Mouse (Mus musculus) hindbrain, embryonic 14.5 days (tissue): ENCODE measurements around the gene Sync. TPM values are rescaled to one million over a fixed set of nuclear protein-coding genes. Genes with fewer than 3 reads are reported as not detected.

Source experiments
- microRNA-seq: library from miRNA; unstranded; fragments of <30 nt; microRNA quantifications from one replicate; pipeline ENCODE4, GENCODE M21; 2016
- polyA plus RNA-seq: library from polyadenylated mRNA; unstranded; fragments of >200 nt; fragmentation: Nextera tagmentation; extraction: Ambion mirVana; gene quantifications from 2 replicates; pipeline ENCODE4 v1.2.1, GENCODE M21; 2014

Gene Sync
- polyA plus RNA-seq, 1 experiment from 2014 or later, result 1.2 TPM

Small RNA genes lying within 50 kb of the gene (microRNA-seq; reads per million reads assigned to microRNA genes)
- not detected for gene Gm22994

Other genes with a start within 250 kb of the Sync start
- 35.5 and 41.1 TPM in 2 replicates for gene Rnf19b, start 229.3 kb upstream of the Sync start, polyA plus RNA-seq
- gene Tmem54, start 182.1 kb upstream of the Sync start, polyA plus RNA-seq, result 0.33 TPM in 1 of 2 replicates, not detected in the other
- 56.2 and 68.7 TPM in 2 replicates for gene Hpca, start 165.6 kb upstream of the Sync start, polyA plus RNA-seq
- gene Fndc5, start 150.6 kb upstream of the Sync start, polyA plus RNA-seq, result 14.5 and 15.4 TPM in 2 replicates
- 17.3 and 19.3 TPM in 2 replicates for gene S100pbp, start 97.9 kb upstream of the Sync start, polyA plus RNA-seq
- 111 and 118 TPM in 2 replicates for gene Yars, start 97.9 kb upstream of the Sync start, polyA plus RNA-seq
- gene C77080, start 26.2 kb upstream of the Sync start, polyA plus RNA-seq, result 5.8 and 7.0 TPM in 2 replicates
- gene Rbbp4, start 47.8 kb downstream of the Sync start, polyA plus RNA-seq, result 251 and 261 TPM in 2 replicates
- 17.7 and 23.7 TPM in 2 replicates for gene Zbtb8os, start 48.1 kb downstream of the Sync start, polyA plus RNA-seq
- gene Zbtb8a, start 90.5 kb downstream of the Sync start, polyA plus RNA-seq, result 11.4 and 14.6 TPM in 2 replicates
- gene Zbtb8b, start 153.2 kb downstream of the Sync start, polyA plus RNA-seq, result 15.0 and 17.6 TPM in 2 replicates
- gene Bsdc1, start 174.0 kb downstream of the Sync start, polyA plus RNA-seq, result 29.5 and 33.8 TPM in 2 replicates
- 0.16 and 0.46 TPM in 2 replicates for gene Tssk3, start 203.4 kb downstream of the Sync start, polyA plus RNA-seq
- 0.55 and 0.78 TPM in 2 replicates for gene Fam229a, start 203.6 kb downstream of the Sync start, polyA plus RNA-seq
- gene Marcksl1, start 226.0 kb downstream of the Sync start, polyA plus RNA-seq, result 1,580 and 1,755 TPM in 2 replicates